Mouse (Mus musculus) urinary bladder, adult 18-20 months (tissue): ENCODE measurements around the gene Rps6kb2.

ENCODE experiments used
- DNase-seq, 2 experiments: peaks; one replicate each; pipeline ENCODE4 v3.0.0; 2022; ENCODE audit warnings: low spot score in 2 of 2, mixed read lengths in 2 of 2

Gene Rps6kb2

GRCm38 (mm10) chr19:4189051-4189620 lies 26.0 kb upstream of the Rps6kb2 start:
- no peak for DNase-seq

DNA sequence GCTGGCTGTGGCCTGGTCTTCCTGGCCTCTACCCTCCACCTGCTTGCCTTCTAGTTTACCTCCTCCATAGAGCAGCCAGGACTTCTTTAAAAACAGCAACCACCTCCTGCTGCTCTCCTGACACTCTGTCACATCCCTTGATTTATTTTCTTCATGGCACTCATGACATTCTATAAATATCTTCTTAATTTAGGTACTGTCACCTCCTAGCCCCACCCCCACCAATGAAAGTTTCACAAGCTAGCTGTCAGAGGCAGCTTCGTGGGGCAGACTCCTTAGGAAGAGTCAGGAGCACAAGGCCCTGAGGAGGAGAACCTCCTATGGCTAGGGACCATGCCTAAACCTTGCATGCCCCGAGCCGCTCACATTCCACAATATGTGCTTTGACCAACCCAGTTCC lies 24.1 kb upstream of the Rps6kb2 start:
- DNase-seq, result no peak

DNA sequence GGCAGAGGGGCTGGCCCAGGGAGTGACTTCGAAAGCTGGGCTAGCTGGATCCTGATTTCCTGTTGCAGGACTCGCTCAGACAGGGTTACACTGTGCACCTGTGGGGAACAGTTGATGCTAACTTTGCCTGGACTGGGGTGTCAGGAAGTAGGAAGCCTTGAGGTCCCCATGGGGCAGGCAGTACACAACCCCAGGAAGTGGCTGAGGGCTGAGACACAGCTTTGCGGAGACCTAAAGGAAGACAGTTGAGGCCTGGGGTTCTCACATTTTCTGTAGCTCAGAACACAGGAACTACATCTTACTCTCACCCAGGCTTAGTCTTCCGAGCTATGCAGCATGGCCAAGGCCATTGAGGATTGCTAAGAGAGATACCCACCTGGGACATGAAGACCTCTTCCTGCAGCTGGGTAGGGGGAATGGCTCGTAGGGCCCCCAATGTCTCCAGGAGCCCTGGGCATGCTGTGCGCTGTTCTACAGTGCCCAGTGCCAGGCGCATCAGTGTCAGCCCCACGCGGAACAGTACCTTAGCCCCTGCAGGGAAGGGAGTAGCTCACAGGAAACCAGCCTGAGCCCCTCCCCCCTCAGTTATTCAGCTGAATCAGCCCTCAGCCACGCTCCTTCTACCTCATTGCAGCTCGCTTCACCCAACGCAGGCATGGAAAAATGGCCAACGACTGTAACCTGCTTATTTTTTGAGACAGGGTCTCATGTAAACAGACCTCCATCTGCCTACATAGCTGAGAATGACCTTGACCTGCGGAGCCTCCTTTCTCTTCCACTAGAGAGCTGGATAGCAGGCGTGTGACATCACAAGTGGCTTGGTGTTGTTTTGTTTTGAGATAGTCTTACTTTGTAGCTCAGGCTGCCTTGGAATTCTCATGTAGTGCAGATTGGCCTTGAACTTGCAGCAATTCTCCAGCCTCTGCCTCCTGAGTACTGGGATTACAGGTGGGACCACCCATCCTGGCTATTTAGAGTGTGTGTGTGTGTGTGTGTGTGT lies 22.1 kb upstream of the Rps6kb2 start:
- no peak for DNase-seq

DNA sequence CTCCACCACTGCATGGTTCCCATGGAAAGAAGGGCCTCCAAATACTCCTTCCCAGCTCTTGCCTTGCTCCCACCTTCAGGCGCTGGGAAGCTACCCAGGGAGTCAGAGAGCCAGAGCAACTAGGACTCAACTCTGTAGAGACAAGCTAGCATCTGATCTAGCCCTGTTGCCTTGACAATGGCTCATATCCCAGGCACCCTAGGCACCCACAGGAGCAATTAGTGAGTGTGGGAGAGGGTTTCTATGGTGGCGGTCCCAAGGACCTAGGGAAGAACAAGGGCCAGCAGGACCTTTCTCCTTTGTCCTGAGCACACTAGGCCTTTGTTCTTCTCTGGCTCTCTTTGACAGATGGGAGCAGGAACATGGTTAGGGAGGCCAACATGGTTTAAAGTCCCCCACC lies 20.5 kb upstream of the Rps6kb2 start:
- DNase-seq, result no peak

DNA sequence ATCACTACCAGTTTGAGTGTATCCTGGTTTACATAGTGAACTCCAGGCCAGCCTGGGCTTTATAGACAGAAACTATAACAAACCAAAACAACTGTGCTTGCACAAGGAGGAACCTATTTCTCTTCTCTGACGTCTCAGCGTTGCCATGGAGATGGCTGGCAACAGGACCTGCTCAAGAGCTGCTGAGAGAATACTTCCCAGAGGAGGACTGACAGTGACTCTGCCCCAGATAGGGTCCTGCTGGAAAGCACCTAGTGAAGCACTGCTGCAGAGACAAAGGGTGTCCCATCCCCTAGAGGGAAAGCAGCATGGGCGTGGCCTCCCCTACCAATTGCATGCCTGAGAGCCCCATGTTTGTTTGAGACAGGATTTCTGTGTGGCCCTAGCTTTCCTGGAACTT lies 18.7 kb upstream of the Rps6kb2 start:
- DNase-seq, result no peak

- no peak for DNase-seq
Observed at GRCm38 (mm10) chr19:4180411-4180810, 17.3 kb upstream of the Rps6kb2 start.

DNA sequence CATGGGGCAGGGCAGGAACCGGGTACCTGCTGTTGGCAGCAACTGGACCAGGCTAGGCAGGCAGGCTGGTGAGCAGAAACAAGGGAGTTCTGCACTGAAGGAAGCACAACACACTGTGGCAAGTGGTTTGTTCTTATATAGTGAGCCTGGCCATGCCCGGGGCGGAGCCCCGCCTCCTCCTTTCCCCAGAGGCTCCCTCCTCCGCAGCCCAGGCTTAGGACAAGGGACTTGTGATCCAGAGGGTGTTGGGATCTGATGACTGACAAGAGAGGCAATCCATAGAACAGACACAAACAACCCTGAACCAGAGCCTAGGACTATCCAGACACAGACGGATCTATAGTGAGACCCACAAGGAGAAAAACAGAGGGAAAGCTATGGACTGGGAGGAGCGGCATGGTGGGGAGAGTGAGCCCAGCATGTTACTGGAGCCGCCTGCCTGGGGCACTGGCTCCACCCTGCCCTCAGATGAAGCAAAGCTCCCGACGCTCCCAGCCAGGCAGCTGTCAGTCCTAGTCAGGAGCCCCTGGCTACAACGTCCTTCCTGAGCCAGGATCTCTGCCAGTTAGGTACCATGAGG lies 12.3 kb upstream of the Rps6kb2 start, which contains the start of gene Carns1:
Carns1 (minus strand) TSS at position 112 of the 580 bp plus-strand sequence.
- no peak for DNase-seq

DNA sequence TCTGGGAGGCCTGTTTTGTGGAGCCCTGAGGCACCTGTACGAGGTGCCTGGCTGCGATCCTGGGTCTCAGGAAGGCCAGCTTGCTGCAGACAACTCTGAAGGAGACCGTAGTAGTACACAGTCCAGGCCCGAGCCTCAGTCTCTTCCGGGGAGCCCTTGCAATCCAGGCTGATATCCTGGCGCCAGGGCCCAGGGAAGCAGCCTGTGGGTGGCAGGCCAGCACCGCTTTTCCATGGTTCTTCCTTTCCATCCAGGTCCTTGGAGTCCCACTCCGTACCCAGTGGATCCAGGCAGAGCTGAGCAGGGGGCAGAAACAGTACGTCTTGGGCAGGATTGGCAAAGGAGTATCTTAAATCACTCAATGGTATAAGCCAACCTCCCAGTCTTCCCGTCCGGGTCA lies 9.8 kb upstream of the Rps6kb2 start:
- DNase-seq, result no peak

- DNase-seq, result no peak
Observed at GRCm38 (mm10) chr19:4171393-4172290, 8.5 kb upstream of the Rps6kb2 start.

GRCm38 (mm10) chr19:4170723-4171392 lies 7.7 kb upstream of the Rps6kb2 start:
- DNase-seq, result no peak

DNA sequence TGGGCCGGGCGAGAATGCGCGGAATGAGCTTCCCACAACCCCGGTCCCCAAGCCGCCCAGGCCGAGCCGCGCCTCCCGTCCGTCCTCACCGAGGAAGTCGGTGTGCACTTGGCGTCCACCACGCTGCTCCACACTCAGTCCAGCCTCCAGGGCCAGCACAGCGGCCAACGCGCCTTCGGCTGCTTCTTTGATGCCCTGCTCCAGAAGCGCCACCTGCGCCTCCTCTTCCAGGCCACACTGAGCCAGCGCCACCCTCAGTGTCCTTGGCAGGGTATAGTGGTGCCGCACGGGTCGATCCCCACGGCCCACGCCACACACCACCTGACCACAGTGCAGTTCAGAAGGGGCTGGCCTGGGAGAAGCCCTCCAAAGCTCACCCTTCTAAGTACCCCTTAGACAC lies 6.7 kb upstream of the Rps6kb2 start:
- DNase-seq, result no peak

- DNase-seq, result peak; percentile 98 to 99
Observed at GRCm38 (mm10) chr19:4169378-4169784, 6.2 kb upstream of the Rps6kb2 start.

DNA sequence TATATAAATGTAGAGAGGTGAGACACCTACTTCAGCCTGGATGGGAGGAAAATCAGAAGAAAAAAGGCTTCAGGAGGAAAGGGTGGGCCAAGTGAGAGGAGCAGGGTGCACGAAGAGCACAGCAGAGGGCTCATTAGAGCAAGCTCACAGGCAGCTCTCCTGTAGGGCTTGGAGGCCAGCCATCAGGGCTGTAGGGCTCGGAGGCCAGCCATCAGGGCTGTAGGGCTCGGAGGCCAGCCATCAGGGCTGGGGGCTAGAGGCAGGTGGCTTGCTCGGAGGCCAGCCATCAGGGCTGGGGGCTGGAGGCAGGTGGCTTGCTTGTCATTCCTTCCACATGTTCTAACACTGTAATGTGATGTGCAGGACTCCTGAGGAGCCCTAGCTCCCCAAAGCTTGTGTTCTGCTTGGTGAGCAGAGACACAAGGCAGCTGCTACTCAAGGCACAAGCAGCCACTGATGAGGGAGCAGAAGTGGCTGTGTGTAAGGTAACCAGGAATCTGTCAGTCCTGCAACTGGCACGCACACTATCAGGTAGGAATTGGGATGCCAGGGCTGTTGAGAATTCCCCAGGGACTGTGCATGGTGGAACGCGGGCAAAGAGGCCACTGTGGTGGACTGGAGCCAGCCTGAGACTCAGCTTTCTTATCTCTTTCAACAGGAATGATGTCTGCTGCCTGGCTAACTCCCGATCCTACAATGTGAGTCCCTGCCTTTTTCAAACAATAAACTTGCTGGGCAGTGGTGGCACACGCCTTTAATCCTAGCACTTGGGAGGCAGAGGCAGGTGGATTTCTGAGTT lies 3.7 kb upstream of the Rps6kb2 start:
- DNase-seq, result no peak

- DNase-seq, result no peak
Observed at GRCm38 (mm10) chr19:4164721-4165120, 1.6 kb upstream of the Rps6kb2 start.

DNA sequence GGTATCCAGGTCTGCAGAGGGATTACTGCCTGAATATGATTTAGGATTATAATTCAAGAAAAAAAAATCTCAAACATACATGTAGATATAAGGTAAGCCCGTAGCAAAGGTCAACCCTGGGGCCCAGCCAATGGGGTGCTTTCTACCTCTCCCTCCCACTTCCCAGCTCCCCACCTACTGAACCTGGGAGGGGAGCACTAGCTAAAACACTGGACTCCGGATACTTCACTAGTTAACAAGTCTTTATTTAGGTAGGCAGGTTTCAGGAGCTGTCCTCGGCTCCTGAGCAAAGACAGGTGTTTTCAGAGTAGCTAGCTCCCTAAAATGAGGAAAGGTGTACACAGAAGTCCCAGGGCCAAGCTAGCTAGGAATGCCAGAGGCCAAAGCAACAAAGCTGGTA lies 946 bp upstream of the Rps6kb2 start:
- DNase-seq, result no peak

GRCm38 (mm10) chr19:4163543-4163887 lies 361 bp upstream of the Rps6kb2 start:
- no peak for DNase-seq

GRCm38 (mm10) chr19:4159049-4159448 lies 4.1 kb downstream of the Rps6kb2 start:
- no peak for DNase-seq

DNA sequence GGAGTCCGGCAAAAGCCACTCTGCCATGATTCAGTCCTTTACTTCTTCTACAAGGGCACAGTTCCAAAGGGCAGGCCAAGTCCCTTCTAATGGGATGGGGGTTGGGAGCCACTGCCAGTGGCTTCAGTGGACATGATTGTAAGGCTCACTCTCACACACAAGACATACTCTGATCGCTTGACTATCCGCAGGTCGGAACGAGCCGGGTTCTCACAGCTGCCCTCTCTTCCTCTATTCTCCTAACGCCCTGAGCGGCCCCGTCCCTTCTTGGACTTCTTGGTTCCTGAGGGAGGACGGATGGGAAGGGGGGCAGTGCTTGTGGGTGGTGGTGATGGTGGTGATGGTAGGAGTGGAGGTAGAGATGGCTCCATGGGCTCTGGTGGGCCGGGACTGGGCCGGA lies 6.4 kb downstream of the Rps6kb2 start:
- DNase-seq, result no peak

- DNase-seq, result no peak
Observed at GRCm38 (mm10) chr19:4156073-4156579, 7.0 kb downstream of the Rps6kb2 start.
